Mouse (Mus musculus): ENCODE measurements around the gene Ddx19a.
"Not testable (repeated sequence)": the region's sequence is repeated elsewhere in the genome, so short reads cannot be mapped to it uniquely, and the experiment has no call there.

Gene Ddx19a

DNA sequence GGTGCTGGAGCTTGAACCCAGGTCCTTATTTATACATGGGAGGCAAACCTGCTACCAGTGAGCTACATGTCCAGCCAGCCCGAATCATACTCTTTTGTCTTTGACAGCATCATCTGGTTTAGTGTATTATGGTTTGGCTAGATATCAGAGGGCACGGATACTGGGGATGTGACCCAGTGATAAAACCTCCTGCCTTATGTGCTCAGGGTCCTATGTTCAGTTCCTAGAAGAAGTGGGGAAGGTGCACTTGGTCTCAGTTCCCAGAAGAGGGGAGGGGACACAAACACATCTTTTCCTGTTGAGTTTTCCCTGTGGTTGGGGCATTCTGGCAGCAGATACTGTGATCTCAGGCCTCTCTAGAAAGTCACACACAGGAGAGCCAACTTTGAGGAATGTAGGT is 64.3 kb downstream of the Ddx19a start:
- DNase-seq (ENCODE audit: low spot score in 2 of 2) = no peak

DNA sequence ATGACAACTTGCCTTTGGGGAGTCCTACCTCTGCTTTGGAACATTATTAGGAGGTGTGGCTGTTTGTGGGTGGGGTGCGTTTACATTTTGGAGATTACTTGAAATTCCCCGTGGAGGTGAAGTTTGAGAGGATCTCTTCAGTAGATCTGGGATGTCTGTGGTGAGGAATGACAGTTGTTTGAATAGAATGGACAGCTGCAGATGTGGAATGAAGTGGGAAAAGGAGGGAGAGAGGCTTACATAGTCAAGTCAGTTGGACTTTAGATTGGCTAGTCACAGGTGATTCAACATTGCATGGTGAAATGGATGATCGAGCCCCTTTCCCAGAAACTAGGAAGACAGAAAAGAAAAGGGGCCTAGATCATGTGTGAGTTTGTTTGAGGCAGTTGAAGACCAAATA is 65.2 kb downstream of the Ddx19a start:
- DNase-seq (ENCODE audit: low spot score in 2 of 2) = no peak

DNA sequence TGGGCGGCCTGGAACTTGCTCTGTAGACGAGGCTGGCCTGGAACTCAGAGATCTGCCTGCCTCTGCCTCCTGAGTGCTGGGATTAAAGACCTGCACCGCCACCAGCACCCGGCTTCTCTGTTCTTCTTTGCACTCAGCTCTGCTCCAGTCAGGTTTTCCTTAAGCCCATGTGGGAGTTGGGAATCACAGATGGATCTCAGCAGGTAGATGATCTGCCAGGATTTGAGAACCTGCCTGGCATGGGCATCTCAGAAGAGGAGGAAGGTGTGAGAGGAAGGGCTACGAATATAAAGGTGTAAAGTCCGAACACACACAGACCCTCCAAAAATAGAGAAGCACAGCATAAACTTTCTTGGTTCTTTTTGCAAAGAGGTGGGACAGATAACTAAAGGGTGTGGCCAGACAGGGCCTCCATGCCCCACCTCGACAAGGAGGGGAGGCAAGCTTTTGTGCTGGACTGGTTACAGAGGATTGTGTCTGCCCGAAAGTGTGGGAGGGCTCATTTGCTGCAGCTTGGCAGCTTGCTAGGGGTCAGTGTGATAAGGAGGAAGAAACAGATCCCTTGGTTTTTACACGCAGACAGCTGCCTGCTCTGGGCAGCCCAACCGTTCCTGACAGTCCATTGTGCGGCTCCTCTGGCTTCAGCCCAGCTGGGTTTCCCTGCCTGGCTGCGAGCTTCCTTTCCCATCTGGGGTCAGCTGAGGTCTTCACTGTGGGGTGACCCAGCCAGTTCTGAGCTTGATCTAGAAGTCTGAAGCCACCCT is 66.2 kb downstream of the Ddx19a start:
- no peak for DNase-seq (ENCODE audit: low spot score in 2 of 2)

DNA sequence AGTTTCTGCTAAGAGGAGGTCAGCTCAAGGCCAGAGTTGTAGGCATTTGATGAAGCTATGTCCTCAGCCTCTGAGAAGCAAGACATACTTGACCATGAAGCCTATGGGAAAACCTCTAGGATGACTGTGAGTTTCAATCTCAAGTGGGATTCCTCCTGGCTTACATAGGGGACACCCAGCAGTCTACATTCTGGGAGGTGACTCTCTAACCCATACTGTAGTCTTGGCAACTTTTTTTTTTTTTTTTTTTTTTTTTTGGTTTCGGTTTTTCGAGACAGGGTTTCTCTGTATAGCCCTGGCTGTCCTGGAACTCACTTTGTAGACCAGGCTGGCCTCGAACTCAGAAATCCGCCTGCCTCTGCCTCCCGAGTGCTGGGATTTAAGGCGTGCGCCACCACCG is 67.9 kb downstream of the Ddx19a start:
- DNase-seq (ENCODE audit: low spot score in 2 of 2) = not testable (repeated sequence)

DNA sequence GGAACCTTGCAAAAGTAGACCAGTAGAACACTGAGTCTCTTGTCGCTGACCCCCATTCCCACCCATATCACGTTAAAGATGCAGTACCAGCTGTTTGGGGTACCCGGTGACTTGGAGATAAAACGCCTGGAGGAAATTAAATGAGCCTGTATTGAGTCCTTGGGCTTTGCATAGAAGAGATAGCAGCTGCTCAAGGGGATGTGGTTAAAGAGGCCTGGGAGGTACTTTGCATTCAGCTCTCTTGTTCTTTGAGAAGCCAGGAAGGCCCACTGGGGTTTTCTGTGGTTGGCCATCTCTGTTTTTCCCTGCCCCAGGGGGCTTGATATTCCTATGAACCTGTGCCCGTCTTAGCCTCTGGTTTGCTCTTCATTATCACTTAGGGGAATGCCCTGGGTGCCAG is 68.5 kb downstream of the Ddx19a start:
- peak in 1 of 2 experiments; percentile 14 for DNase-seq (ENCODE audit: low spot score in 2 of 2)

DNA sequence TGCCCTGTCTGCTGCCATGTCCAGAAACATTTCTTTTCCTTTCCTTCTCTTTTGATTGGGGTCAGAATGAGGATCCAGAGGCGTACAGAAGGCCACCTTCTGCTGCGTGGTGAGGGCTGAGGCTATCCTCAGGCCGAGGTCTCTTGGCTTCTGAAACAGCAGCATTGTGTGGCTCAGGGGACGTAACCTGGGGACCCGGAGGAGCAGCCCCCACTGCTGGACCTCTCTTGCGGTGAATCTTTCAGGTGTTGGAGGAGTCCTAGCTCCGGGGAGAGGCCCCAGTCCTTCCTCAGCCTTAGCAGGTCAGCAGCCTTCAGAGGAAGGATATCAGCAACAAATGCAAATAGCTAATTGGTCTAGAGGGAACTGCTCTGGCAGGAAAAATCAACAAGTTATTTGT is 69.2 kb downstream of the Ddx19a start:
- DNase-seq (ENCODE audit: low spot score in 2 of 2) = no peak

DNA sequence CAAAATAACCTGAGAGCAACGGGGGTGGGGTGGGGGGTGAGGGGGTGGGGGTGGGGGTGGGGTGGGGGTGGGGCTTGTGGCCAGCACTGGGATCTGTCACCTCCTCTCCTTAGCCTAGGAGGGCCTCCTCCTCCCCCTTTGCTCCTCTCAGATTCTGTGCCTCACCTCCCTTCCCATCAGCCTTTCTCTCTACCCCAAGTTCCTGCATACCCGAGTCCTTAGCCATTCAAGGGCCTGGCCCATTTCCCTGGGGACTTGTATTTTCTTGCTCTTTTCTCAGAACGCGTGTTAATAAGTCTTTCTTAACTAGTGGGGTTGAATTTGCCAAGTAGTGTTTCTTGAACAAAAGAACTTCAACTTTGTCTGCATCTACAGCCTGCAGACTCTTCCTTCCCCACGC is 70.9 kb downstream of the Ddx19a start:
- no peak for DNase-seq (ENCODE audit: low spot score in 2 of 2)

DNA sequence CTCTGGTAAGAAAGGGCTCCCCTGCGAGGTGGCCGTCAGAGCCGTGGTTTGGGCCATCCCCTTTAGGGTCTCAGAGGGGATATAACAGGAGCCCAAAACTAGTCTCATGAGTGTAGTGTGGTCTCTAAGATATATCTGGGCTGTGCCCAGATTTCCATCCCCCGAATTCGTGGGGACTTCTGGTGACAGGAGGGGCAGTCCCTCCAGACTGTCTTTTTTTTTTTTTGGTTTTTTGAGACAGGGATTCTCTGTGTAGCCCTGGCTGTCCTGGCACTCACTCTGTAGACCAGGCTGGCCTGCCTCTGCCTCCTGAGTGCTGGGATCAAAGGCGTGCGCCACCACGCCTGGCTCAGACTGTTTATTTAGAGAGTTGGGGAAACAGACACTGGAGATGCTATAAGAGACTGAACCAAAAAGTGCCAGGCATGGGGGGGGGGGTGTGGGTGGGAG is 71.9 kb downstream of the Ddx19a start:
- DNase-seq (ENCODE audit: low spot score in 2 of 2) = no peak

Measured in natural killer cell, adult 2 months (primary cell).